Mouse (Mus musculus) heart, postnatal 10 days (tissue): ENCODE results near the gene Palmd. TPM values are rescaled to one million over a fixed set of nuclear protein-coding genes. Genes with fewer than 3 reads are reported as not detected.

Experiments used
- DNase-seq, 2 experiments: peaks; one replicate each; pipeline ENCODE4 v3.0.0; 2021
- intact Hi-C: fragments of 180-260 bp; cut with DNase I; formaldehyde crosslinking; loops from one replicate; pipeline ENCODE4 v1.15.1; 2025
- total RNA-seq, 2 experiments: library from RNA; stranded (reverse); gene quantifications; 2 replicates each; pipeline ENCODE4 v1.2.3; 2021

Gene Palmd
- total RNA-seq, 2 experiments from 2014 or later: 79.1 to 89.5 TPM

DNA sequence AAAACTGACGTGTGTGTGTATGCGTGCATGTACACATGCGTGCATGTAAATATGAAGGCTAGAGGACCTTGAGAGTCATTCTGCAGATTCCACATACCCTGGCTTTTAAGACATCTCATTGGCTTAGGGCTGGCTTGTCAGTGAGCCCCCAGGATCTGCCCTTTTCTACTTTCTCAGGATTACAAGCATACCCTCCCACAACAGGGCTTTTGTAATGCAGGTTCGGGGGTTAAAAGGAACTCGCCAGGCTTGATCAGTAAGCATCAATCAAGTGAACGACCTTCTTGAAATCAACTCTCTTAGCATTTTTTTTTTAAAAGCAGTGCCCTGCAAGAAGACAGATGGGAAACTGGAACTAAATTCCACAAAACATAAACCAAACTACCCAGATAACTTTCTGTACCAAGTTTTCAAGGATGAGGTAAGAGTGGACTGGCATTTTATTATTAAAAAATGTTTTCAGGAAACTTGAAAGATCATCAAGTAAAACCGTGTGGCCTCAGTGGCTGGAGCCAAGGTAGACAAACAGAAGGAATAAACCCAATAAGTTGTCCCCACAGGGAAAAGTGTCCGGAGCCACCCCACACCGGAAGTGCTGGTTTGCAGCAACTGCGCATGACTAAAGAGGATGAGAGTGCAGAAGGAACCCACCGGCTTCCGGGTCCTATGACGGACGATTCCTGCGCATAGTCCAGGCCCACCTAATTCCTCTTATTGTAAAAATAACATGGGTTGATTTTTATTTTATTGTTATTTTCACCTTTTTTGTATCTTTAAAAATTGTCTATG, 7.2 kb downstream of the Palmd start:
- no peak for DNase-seq
- intact Hi-C loops: no loop called here

DNA sequence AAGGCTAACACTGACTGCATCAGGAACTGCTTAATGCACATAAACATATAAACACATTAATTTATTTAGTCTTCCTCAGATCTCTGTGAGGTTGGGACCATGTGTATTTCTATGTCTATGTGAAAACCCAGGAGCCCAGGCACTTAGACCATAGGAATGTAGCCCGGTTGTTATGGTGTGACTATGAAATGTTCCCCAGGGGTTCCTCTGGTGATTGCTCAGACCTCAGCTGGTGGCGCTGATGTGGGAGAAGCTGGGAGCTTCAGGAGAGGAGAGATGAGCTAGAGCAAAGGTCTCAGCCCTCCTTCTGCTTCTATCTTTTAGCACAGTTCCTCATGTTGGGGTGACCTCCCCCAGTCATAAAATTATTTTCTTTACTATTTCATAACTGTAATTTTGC, 8.4 kb downstream of the Palmd start:
- intact Hi-C loops: no loop called here
- DNase-seq: no peak

DNA sequence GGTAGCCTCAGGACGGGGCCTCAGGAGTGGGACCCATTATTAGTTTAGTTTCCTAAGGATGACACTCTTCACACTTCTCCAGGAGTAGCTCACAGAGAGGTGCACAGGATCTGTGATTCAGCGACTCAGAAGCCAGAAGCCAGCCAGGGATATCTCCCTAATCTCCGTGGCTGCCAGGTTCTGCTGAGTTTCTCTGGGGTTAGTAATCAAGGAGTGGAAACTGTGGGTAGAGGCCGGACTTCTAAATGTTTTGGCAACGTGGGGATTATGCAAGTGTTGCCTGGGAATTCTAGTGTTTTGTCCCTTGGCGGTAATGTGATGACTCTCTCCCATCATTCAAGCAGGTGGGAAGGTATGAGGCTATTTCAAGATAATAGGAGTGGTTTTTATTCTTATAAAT, 13.7 kb downstream of the Palmd start:
- intact Hi-C loops: no loop called here
- DNase-seq: no peak

DNA sequence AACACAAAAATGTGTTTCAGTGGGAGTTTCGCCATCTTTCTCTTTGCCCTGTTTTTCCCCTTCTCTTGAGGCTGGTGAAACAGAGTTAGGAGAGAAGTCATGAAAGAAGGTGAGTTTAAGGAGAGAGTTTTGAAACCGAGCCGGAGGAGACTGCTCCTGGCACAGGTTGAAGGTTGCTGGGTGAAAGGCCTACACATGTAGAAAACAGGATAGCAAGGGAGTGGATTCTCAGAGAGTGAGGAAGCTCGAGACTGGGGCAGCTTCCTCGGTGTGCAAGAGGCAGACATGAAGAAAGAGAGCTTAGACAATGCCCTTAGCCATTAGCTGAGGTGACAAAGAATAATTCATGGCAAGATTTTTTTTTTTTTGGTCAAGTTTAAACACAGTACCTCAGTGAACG, 15.4 kb downstream of the Palmd start:
- no peak for DNase-seq
- intact Hi-C loops: loop anchor here (2.0 to 5.0 kb wide), 2 partner anchors 13 to 46 kb away; no protein-coding TSS in a partner anchor

DNA sequence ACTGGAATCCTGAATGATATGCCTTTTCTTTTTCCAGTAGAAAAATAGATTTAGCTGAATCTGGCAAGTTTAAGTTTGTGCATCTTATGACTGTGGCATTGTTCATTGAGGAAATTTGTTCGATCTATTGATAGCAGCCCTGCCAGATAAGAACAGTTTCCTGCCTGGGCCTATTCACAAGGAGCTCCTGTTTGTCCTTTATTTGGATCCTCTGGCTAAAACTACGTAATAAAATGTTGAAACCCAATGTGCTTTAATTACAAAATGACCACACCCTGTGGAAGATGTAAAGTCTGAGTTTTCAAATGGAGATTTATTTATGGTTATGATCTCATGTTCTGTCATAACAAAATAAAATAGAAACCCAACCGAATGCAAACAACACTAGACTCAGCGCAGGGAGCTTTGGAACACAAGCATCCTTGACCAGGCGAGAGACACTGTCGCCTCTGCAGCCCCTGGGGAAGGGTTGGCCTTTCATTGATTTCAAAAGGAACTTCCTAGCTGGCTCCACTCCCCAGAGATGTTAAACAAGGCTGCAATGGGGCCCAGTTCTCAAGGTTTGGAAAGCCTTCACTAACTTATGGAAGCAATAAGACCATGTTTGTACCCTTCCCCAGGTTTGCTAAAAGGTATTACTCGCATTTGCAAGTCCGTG, 16.4 kb downstream of the Palmd start:
- intact Hi-C loops: loop anchor here (2.0 to 5.0 kb wide), 2 partner anchors 14 to 45 kb away; no protein-coding TSS in a partner anchor
- no peak for DNase-seq

DNA sequence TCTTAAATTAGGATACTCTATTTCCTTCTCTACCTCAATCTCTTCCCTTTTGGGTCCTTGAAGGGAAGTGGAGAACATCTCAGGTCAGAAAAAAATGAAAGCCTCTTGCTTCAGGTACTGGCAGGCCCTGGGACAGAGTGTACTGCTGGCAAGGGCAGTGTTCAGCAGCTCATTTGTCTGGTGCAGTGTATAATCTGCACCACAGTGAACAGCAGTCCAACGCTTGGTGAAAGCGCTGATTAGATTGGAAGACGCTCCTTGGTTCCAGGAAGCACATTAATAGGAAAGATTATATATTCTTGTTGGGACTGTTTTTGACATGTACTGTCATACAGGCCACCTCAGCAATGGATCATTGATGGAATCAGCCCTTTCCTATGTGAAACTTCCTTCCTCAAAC, 17.3 kb downstream of the Palmd start:
- intact Hi-C loops: loop anchor here (5.0 kb wide), 1 partner anchor 44 kb away; no protein-coding TSS in a partner anchor
- no peak for DNase-seq

DNA sequence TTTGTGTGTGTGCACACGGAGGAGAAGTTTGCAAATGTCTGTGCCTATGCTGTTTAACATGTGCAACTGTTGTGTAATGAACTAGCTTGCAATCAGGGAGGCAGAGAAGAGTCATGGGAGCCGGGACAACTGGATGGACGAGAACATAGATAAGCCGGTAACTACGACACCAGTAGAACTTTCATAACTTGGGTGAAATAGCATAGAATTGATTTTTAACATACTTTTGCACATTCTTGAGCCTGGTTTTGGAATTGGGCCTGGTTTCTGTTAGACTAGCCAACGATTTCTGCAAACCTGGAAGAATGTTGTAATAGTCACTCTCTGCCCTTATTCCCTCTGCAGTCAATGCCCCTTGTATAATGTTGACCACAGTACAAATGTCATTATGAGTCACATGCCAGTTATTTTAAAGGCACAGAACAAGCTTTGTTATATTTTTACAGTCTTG, 18.1 kb downstream of the Palmd start:
- intact Hi-C loops: loop anchor here (5.0 kb wide), 1 partner anchor 43 kb away; no protein-coding TSS in a partner anchor
- DNase-seq: no peak

DNA sequence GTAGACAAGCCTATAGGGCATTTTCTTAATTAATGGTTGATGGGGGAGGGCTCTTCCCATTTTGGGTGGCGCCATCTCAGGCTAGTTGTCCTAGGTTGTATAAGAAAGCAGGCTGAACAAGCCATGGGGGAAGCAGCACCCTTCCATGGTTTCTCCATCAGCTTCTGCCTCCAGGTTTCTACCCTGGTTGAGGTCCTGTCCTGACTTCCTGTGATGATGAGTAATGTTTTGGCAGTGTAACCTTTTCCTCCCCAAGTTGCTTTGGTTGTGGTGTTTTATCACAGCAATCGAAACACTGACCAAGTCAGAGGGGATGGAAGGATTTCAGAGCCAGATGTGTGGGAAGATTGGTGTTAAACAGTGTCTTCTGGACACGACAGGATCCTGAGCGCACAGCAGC, 22.3 kb downstream of the Palmd start:
- DNase-seq: no peak

DNA sequence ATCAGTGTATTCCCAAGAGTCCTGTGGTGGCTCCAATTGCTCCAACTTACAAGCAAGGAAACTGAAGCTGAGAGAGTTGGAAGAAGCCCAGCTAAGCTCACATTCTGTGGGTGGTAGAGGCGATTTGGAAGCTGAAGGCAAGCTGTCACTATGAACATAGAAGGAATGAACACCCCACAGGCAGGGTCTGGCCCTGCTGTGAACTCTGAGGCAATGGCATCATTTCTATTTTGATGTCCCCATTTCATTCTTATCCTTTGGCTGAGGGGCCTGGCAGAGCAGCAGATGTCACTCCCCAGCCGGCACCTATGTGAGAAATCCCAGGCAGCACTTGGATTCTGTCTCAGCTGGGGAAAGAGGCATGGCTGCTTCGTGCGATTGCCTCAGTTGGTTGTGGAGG, 25.4 kb downstream of the Palmd start:
- peak; percentile 74 to 80 for DNase-seq

More for the DNA sequence above, 22.3 kb downstream of the Palmd start:
- intact Hi-C loops: no loop called here

DNA sequence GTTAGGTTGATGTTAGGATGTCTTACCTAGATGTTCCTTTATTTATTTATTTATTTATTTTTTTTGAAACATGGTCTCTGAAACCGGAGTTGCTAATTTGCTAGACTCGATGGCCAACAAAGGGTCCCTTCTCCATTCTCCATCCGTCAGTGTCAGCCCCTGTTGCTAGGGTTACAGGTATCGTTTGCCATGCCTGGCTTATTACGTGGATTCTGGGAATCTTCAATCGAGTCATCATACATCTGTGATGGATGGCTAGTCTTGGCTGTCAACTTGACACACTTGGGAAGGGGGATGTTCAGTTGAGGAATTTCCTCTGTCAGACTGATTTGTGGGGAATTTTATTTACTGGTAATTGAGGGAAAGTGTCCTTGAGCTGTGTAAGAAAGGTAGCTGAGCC, 26.0 kb downstream of the Palmd start:
- intact Hi-C loops: no loop called here
- no peak for DNase-seq

More for the DNA sequence above, 25.4 kb downstream of the Palmd start:
- intact Hi-C loops: no loop called here

DNA sequence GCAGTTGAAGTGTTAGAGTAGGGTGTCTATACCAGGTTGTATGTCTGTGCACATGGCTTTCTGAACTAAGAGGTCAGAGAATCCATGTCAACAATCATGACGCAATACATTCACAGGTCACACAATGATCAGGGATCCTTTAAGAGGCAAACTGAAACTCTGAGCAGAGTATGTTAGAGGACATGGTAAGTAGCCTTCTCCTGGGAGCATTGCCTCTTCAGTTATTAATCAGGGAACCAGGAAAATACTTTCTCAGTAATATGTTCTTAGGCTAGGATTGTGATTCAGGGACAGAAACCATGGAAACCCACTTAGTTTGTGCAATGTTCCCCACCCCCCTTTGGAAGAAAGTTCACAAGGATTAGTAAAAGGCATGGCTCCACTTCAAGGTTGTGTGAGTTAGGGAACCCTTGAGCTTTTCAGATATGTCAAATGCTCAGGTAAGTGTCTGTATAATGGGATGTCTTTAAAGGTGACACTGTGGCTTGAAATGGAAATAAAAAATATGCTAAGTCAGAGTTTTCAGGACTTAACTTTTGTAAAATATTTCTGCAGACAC, 27.1 kb downstream of the Palmd start:
- no peak for DNase-seq
- intact Hi-C loops: no loop called here

DNA sequence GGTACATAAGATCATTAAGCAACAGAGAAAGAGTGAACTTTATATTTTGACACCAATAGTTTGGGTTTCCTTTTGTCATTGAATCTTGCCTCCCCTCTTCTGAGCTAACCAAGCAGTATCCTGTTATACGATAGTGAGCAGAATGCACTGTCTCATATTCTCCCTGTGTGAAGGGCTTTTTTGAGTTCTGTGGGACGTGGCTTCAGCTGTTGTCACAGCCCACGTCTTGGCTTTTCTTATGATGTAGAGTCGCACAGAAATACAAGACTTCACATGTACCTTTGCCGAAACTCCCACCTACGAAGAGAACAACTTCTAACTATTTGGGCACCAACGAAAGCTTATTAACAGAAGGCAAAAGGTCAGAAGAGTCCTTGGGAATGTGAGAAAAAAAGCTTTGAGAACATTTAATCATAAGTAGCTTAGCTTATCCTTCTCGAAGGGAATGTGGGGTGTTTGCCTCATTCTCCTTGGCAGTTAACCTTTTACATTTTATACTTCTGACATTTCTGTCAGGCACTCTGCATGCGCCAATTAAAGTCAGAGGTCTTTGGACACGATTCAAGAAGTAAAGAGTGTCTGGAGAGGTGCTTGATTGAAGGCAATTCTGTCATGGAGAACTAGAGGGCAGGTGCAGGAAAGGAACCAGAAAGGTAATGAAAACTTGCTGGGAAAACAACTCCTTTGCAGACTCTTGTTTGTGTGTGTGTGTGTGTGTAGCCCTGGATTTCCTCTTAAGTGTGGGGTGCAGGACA, 27.8 kb downstream of the Palmd start:
- intact Hi-C loops: no loop called here
- DNase-seq: peak; percentile 53 to 54

DNA sequence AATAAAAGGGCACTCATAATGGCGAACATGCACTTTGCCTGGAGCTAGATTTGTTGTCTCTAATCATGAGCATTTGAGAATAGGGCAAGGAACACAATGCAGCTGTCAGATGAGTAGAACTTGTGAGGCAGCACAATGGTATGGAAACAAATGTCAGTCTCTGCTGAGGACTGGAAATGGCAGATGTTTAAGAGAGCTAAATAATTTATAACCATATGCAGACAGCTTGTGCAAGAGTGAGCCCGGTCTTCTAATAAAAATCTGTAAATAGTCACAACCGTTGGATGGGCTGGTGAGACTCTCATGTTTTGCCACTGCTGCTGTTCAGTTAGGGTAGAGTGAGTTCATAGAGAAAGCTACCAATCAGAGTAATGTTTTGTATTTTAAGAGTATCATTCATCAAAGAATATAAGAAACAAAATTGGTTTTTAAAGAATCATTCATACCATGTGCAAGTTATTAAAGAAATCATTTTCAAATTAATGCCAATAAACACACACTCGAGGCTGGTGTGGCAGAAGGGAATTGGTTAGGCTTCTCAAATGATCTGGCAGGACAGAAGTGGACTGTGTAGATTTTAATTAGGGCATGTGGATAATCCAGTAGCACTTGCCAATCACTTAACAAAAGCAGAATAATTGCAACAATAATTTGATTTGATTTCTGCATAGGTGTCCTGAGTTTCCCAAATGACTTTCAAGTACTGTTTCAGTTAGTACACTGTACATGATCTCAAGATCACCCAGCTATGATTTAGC, 31.7 kb downstream of the Palmd start:
- intact Hi-C loops: no loop called here
- no peak for DNase-seq

DNA sequence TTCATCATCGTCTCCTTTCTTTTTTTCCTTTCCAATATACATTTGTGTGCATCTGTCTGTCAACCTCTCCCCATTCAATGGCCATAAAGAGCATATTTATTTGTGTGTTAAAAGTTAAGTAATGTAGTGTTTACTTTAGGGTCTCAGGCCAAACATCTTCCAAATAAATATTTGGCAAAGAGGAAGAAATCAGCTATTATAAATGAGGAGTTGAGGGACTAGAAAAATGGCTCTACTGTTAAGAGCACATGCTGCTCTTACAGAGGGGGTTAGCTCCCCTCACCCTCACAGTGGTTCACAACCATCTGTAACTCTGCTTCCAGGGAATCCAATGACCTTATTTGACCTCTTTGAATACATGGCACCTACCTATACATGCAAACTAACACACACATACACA, 35.6 kb downstream of the Palmd start:
- intact Hi-C loops: no loop called here
- DNase-seq: no peak

DNA sequence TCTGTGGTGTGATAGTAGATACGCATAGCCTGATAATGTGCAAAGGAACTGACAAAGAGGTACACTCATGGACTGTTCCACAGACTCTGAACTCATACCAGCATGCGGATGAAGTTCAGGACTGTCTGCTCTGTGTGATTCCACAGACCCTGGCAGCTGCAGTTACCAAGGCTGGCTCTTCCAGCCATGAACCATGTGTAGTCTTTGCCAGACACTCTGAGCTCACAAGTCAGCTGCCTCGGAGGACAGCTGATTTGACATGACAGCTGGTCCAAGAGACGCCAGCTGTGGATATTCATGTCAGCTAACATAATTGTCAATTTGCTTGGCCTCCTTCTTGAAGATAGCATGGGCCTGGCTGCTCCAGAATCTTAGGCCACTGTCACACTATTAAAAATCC, 39.8 kb downstream of the Palmd start:
- intact Hi-C loops: loop anchor here (1.0 kb wide), 1 partner anchor 35 kb away; no protein-coding TSS in a partner anchor
- DNase-seq: peak; percentile 67

DNA sequence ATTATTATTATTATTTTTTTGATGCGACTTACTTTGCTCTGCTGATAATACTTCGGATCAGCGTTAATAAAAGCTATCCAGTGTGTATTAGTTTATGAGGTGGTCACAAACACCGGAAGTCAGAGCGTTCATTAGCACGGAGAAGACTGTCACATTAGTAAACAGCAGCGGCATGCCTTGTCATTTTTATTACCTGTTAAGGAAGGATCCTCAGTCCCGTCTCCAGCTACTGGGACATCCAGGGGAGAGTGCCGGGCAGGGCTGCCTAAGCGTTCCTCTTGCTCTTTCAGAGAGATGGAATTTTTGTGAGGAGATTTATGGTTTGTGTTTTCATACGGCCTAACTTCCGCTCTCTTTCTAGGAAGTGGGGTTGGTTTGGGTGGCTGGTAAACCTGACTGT, 45.7 kb downstream of the Palmd start:
- intact Hi-C loops: no loop called here
- no peak for DNase-seq

DNA sequence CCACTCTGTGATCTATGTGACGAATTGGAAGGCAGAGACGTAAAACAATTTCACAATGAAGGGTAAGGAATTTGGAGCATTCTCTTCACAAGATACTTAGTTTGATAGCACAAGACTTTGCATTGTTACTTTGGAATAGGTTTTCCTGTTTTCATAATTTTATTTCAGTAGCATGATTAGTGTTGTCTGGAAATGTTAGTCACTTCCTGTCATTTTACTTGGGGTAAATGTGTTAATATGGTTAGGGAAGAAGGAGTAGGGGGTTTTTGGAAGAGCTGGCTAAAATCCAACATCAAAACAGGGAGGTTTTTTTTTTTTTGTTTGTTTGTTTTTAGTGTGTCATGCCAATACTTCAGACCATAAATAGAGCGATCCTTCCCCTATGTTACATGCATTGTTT, 47.3 kb downstream of the Palmd start:
- DNase-seq: no peak
- intact Hi-C loops: no loop called here

DNA sequence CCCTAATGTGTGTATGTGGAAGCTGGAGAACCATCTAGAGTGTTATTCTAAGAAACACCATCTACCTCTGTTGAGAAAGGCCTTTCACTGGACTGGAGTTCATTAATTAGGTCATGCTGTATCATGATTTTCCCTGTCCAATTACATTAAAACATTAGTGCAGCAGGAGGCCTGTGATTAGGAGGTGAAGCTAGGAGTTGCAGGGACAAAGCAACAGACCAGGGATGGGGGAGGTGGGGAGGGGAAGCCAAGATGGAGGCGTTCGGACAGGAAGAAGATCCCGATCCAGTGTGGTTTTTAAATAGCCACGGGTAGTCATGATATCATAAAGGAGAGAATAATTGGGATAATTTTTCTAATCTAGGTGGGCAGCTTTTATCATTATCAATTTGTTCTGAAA, 51.8 kb downstream of the Palmd start:
- DNase-seq: no peak
- intact Hi-C loops: no loop called here

DNA sequence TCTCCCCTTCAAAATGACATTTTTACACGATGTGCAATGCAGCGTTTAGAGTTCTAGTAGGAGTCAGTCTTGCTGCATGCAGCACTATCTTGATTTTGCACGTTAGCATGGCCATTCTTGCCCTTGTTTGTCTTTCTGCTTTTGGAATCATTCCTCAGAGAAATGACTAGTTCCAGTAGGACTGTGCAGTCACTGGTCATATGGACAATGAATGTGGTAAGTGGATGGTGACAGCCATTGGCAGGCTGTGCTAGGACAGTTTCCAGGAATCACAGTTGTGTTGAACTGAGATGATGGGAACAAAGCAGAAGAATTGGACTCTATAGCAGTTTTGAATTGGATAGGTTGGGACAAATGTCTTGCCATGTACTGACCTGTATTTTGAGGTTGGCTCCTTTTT, 53.9 kb downstream of the Palmd start:
- intact Hi-C loops: loop anchor here (2.0 kb wide), 1 partner anchor 52 kb away; no protein-coding TSS in a partner anchor
- DNase-seq: peak; percentile 65 to 74

DNA sequence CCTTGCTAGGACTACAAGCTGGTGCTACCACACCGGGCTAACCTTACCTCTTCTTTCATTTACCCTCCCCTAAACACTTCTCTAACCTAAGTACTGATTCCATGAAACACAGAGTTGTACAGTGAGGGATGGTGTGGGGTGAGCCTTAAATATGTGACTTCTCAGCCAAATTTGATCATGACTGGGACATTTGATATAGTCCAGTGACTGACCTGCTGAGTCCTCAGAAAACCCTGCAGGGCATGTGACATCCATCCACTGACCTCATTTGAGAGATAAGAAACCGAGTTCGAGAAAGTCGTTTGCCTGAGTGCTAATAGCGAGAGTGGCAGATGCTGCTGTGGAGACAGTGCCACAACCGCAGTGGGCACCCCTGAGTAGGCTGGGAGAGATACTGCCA, 54.4 kb downstream of the Palmd start:
- intact Hi-C loops: loop anchor here (2.0 kb wide), 1 partner anchor 52 kb away; no protein-coding TSS in a partner anchor
- DNase-seq: peak; percentile 46 to 50
